ENCODE assay signal across 8 mouse cellular contexts in the genomic region with DNA sequence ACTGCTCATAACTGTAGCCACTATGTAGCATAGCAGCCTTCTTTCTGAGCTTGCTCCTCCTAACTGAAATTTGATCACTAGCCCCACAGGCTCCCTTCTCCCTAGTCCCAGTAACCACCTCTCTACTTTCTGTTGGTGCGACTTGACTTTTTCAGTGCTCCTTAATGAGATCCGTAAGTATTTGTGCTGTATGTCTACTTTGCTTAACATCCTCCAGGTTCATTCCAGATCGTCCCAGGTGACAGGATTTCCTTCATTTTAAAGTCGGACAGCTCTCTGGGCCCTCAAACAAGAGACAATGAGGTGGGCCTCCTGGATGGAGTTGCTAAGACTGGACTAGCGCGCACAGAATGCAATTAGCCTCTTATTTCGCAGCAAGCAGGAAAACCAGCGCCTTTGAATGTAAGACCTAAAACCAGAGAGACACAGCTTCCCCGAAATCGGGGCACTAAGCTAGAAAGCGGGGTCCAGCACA. TPM values are rescaled to one million over a fixed set of nuclear protein-coding genes. Genes with fewer than 3 reads are reported as not detected.
A peak's percentile ranks its signal among the peaks of the same experiment; 100 is the strongest.
DNase-seq lines count a peak whose midpoint lies in the region; ATAC-seq and TF ChIP-seq lines count a peak whose summit lies in the region.

No protein-coding gene starts in this region.

- peak; percentile 13; the same call in 1 of the 2 replicates for ATAC-seq in forebrain, embryonic 12.5 days (ENCODE audit: low FRiP score)
- ATAC-seq in limb, embryonic 11.5 days (ENCODE audit: insufficient number of reproducible peaks, low FRiP score, low TSS enrichment, low read depth): peak; percentile 46
- ATAC-seq in neural tube, embryonic 14.5 days (ENCODE audit: low read depth): peak; percentile 3; the same call in 1 of the 2 replicates

- peaks cover 30% of the 10 kb centered on the region for H3K4me1 ChIP-seq in forebrain, embryonic 12.5 days
- peaks cover 11% of the 10 kb centered on the region for H3K4me1 ChIP-seq in limb, embryonic 11.5 days (ENCODE audit: control insufficient read depth, insufficient read depth, low read length)
- peaks cover 11% of the 10 kb centered on the region for H3K4me1 ChIP-seq in neural tube, embryonic 14.5 days (ENCODE audit: control insufficient read depth, insufficient read depth, low read length)

- 2% methylated on average over 11 of the region's 11 CpGs for WGBS in forebrain, embryonic 12.5 days
- 0% methylated on average over 11 of the region's 11 CpGs for WGBS in limb, embryonic 11.5 days
- under 1% methylated on average over 11 of the region's 11 CpGs for WGBS in neural tube, embryonic 14.5 days

- TF ChIP-seq CTCF in gastrocnemius, adult 2 months (IDR thresholded peaks at IDR 0.05): no peak

- DNase-seq in gastrocnemius, adult 2 months: no peak
- no peak for DNase-seq in gastrocnemius, postnatal 10 days
- peak; percentile 16 for DNase-seq in right cerebral cortex, postnatal 25 days
- no peak for DNase-seq in right cerebral cortex, postnatal 14 days
- no peak for DNase-seq in limb, embryonic 11.5 days (ENCODE audit: low spot score)
- no peak for DNase-seq in right cerebral cortex, adult 18-20 months

- peak overlapping the region; percentile 72 for H3K4me2 ChIP-seq in forebrain, embryonic 12.5 days
- H3K4me2 ChIP-seq in limb, embryonic 11.5 days (ENCODE audit: low read depth, severe bottlenecking): peak overlapping the region; percentile 87
- peak overlapping the region; percentile 93 for H3K4me2 ChIP-seq in neural tube, embryonic 14.5 days (ENCODE audit: low read depth, low read length)

- no peaks in the 10 kb centered on the region for H3K27me3 ChIP-seq in forebrain, embryonic 12.5 days
- no peaks in the 10 kb centered on the region for H3K27me3 ChIP-seq in limb, embryonic 11.5 days (ENCODE audit: control insufficient read depth, insufficient read depth, low read length)
- no peaks in the 10 kb centered on the region for H3K27me3 ChIP-seq in neural tube, embryonic 14.5 days (ENCODE audit: control insufficient read depth, insufficient read depth, low read length)

- H3K9me3 ChIP-seq in forebrain, embryonic 12.5 days: no peaks in the 10 kb centered on the region
- H3K9me3 ChIP-seq in limb, embryonic 11.5 days (ENCODE audit: control insufficient read depth, low read length): no peaks in the 10 kb centered on the region
- no peaks in the 10 kb centered on the region for H3K9me3 ChIP-seq in neural tube, embryonic 14.5 days (ENCODE audit: control insufficient read depth, low read length)

- H3K27ac ChIP-seq in gastrocnemius, adult 2 months: peak overlapping the region; percentile 98
- peak overlapping the region; percentile 99 for H3K27ac ChIP-seq in forebrain, embryonic 12.5 days
- H3K27ac ChIP-seq in limb, embryonic 11.5 days (replicated peaks; ENCODE audit: low read depth, low read length): peak overlapping the region; percentile 99
- peak overlapping the region; percentile 97 for H3K27ac ChIP-seq in neural tube, embryonic 14.5 days (ENCODE audit: low read depth, low read length)

- intact Hi-C loops in gastrocnemius, adult 2 months (cut with DNase I): loop anchor here (5.0 kb wide), 2 partner anchors 35 to 95 kb away; partner anchors contain the start of gene Lpar6

- H3K4me3 ChIP-seq in gastrocnemius, adult 2 months: peak overlapping the region; percentile 83
- H3K4me3 ChIP-seq in forebrain, embryonic 12.5 days (replicated peaks): peak overlapping the region; percentile 83
- peak overlapping the region; percentile 48 for H3K4me3 ChIP-seq in limb, embryonic 11.5 days (ENCODE audit: low read depth, low read length)
- H3K4me3 ChIP-seq in neural tube, embryonic 14.5 days (ENCODE audit: low read depth, low read length): peak overlapping the region; percentile 61

- H3K36me3 ChIP-seq in forebrain, embryonic 12.5 days (replicated peaks): no peaks in the 10 kb centered on the region; the same call in 1 of the 2 replicates
- H3K36me3 ChIP-seq in limb, embryonic 11.5 days (ENCODE audit: control insufficient read depth, insufficient read depth, low read length): no peaks in the 10 kb centered on the region
- no peaks in the 10 kb centered on the region for H3K36me3 ChIP-seq in neural tube, embryonic 14.5 days (ENCODE audit: control insufficient read depth, insufficient read depth, low read length)

- H3K9ac ChIP-seq in forebrain, embryonic 12.5 days: peak overlapping the region; percentile 97
- peak overlapping the region; percentile 97 for H3K9ac ChIP-seq in limb, embryonic 11.5 days (ENCODE audit: low read length)
- H3K9ac ChIP-seq in neural tube, embryonic 14.5 days (replicated peaks; ENCODE audit: low read depth, low read length): peak overlapping the region; percentile 85

RNA-seq across cellular contexts. Expression of gene Rcbtb2, which starts 19.6 kb away (rescaled TPM):
- 10 to 100 TPM; 14.4 to 18.5 TPM for total RNA-seq in gastrocnemius, adult 2 months (2021)
- 10 to 100 TPM; 26.1 to 28.9 TPM for total RNA-seq in gastrocnemius, postnatal 10 days (2021)
- 118 and 136 TPM in 2 replicates for polyA plus RNA-seq in forebrain, embryonic 12.5 days (2016; fragmentation: Nextera tagmentation; extraction: Ambion mirVana)
- polyA plus RNA-seq in limb, embryonic 11.5 days (2014; fragmentation: Nextera tagmentation; extraction: Ambion mirVana): 205 and 216 TPM in 2 replicates
- polyA plus RNA-seq in neural tube, embryonic 14.5 days (2014; fragmentation: Nextera tagmentation; extraction: Ambion mirVana): 61.2 and 69.7 TPM in 2 replicates
